Mouse (Mus musculus): ENCODE data around the gene Ttc7.
A peak's percentile ranks its signal among the peaks of the same experiment; 100 is the strongest.

Gene Ttc7

DNA sequence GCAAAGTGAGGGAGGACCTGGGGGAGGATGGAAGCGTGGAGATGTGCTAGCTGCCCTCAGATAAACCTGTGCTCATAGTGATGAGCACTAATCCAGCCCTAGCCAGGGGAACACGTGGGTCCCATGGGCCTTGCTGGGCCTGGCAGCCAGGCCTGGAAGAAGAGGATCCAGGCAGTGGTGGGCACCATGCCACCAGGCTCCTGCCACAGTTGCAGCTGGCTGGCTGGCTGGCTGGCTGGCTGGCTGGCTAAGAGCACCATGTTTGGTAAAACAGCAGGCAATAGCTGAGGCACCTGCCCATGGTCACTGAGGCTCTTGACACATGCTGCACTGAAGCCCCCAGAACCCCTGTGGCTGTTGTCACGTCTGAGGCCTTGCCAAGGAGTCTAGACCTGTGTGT, 85.0 kb downstream of the Ttc7 start:
- DNase-seq (ENCODE audit: low spot score in 2 of 2), result peak in 1 of 2 experiments; percentile 45

DNA sequence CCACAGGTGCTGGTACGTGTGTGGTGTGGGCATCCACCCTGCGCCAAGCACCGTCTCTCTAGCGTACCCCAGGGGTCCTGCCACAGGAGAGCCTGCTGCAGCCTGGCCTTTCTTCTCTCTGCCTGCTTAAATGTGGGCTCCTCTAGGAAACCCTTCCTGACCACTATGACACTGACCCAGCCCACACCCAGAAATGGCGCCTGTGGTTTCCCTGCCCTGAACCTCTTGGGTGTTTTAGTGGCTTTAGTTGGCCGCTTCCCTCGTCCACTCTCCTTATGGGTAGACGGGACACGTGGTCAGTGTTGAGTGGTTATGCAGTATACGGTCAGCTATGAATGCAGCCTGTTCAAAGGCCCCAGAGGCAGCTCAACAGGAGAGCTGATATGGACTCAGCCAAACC, 85.8 kb downstream of the Ttc7 start:
- no peak for DNase-seq (ENCODE audit: low spot score in 2 of 2)

GRCm38 (mm10) chr17:87369270-87369759, 86.6 kb downstream of the Ttc7 start:
- DNase-seq (ENCODE audit: low spot score in 2 of 2), result peak; percentile 50 to 59

DNA sequence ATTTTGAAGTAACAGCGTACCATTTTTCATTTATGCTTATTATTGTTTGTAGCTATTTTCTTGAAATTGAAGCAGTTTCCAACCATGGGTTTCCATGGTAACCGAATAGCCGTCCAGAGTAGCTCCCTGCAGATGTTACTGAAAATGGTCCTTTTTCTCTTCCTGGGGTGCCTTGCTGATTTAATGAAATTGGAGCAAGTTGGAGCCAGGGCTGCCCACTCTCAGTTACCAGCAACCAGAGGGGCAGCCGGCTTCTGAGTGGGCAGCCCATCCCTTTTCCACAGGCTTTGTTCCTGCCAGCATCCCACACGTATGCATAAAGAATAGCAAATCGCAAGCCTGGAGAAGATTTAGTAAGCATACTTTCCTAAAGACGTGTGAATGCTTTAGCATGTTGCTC, 89.5 kb downstream of the Ttc7 start:
- DNase-seq (ENCODE audit: low spot score in 2 of 2), result no peak

- DNase-seq (ENCODE audit: low spot score in 2 of 2), result no peak
Measured at GRCm38 (mm10) chr17:87373327-87373726, 90.6 kb downstream of the Ttc7 start.

GRCm38 (mm10) chr17:87375941-87376511, 93.3 kb downstream of the Ttc7 start:
- DNase-seq (ENCODE audit: low spot score in 2 of 2), result no peak

- no peak for DNase-seq (ENCODE audit: low spot score in 2 of 2)
Measured at GRCm38 (mm10) chr17:87376831-87377471, 94.3 kb downstream of the Ttc7 start.

GRCm38 (mm10) chr17:87377536-87377935, 94.8 kb downstream of the Ttc7 start:
- peak in 1 of 2 experiments; percentile 52 for DNase-seq (ENCODE audit: low spot score in 2 of 2)

DNA sequence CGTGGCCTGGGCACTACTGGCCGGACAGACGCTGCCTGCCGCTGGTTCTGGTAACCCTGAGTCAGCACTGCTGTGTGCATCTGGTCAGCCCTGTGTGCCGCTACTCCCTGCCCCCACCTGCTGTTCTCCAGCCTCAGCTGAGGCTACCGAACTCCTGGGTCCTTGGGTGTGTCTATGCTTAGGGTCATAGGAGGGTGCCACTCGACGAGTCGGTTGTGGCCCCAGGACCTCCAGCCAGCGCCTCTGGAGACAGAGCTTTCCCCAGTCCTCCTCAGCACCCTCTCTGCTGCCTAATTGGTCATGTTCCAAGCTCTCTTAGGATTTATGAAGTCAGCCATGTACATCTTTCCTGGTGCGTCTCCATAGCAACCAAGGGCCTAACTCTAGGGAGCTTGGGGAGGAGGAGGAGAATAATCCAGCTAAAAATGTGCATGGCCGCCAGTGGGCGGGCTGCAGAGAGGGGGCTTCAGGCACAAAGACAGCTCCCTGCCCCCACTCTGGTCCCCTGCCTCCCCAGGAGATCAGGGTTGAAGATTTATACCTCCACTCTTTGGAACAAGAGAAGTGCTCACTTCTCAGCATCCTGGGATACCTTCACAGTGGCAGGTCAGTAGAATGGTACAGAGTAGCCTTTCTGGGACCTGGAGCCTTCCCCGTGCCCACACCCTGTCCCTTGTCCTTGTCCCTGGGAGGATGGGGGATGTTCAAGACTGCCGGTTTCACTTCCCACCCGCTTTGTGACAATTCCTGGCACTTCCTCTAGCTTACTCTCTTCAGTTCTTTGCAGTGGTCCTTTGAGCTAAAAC, 95.9 kb downstream of the Ttc7 start:
- peak; percentile 33 to 50 for DNase-seq (ENCODE audit: low spot score in 2 of 2)

DNA sequence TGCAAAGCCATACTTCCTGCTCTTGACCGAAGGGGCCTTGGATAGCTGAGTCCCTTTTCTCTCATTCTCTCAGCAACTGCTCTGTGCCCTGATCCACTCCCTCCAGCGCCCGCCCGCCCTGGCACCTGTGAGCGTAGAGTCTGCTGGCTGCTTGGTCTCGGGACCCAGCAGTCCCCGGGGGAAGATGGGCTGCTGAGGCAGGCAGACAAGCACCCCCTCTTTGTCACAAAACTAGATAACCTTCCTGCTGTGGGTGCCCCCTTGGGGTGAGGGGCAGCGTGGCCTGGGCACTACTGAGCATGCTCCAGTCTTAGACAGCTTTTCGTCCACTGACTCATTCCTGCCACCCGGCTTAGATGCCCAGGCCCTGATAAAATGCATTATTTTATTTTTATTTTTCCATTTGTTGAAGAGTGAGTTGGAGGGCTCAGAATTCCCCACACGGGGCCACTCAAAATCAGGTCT, 96.5 kb downstream of the Ttc7 start:
- DNase-seq (ENCODE audit: low spot score in 2 of 2), result no peak

DNA sequence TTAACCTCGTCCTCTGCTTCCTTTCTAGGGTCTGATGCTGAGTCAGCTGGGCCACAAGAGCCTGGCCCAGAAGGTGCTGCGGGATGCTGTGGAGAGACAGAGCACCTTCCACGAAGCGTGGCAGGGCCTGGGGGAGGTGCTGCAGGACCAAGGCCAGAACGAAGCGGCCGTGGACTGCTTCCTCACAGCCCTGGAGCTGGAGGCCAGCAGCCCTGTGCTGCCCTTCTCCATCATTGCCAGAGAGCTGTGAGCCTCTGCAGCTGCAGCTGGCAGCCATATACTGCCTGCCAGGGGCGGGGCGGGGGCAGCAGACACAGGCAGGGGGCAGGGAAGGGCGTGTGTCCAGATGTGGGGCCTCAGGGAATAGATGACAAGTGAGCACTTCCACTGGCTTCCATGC, 97.1 kb downstream of the Ttc7 start:
- no peak for DNase-seq (ENCODE audit: low spot score in 2 of 2)

DNA sequence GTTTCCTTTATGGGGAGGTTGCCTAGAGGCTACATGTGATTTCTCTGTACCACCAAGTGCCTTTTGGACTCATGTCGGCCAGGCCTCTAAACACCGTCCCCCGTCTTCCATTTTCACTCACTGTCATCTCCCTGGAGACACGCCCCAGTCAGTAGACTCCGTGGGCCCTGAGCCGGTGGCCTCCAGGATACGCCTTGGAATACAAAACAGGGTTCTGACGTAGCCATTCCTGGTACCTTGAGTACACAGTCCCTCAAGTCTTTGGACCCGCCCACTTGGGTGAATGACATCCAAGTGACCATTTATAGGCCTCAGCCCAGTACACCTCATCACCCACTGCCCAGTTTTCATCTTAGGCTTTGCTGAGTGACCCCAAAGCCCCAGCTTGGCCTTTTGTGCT, 98.0 kb downstream of the Ttc7 start:
- DNase-seq (ENCODE audit: low spot score in 2 of 2), result no peak

GRCm38 (mm10) chr17:87385835-87386234, 103.1 kb downstream of the Ttc7 start:
- no peak for DNase-seq (ENCODE audit: low spot score in 2 of 2)

GRCm38 (mm10) chr17:87387068-87387467, 104.4 kb downstream of the Ttc7 start:
- DNase-seq (ENCODE audit: low spot score in 2 of 2), result no peak

- peak in 1 of 2 experiments; percentile 23 for DNase-seq (ENCODE audit: low spot score in 2 of 2)
Measured at GRCm38 (mm10) chr17:87391242-87391641, 108.6 kb downstream of the Ttc7 start.

DNA sequence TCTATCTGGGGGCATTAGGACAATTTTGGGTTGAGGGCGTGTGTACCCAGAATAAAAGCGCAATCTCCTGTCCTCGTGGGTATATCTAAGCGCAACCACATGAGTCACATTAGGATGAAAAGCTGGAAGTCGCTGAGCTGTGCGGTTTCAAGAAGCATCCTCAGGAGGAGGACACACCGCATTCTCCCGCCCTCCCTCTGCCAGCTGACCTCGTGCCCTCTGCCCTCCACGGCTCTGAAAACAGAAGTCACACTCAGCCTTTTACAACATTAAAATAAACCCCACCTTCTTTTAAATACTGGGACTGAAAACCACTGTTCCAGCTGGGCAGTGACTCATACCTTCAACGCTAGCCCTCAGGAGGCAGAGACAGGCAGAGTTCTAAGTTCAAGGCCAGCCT, 114.4 kb downstream of the Ttc7 start:
- no peak for DNase-seq (ENCODE audit: low spot score in 2 of 2)

- no peak for DNase-seq (ENCODE audit: low spot score in 2 of 2)
Measured at GRCm38 (mm10) chr17:87402444-87402843, 119.8 kb downstream of the Ttc7 start.

DNA sequence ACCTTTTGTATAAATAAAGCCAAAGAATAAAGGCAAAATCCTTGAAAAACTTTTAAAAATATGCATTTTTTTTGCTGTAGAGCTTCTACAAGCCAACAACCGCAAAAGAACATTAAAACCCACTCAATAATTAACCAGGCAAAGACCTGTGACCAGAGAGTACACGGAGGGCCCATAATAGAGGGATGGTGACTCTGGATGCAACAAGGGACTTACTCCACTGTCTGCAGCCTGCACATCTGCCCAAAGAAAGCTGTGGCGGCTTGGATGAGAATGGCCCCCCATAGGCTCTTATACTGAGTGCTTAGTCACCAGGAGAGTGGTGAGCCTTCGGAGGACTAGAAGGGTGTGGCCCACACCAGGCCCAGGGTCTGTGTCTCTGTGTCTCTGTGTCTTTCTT, 120.8 kb downstream of the Ttc7 start:
- DNase-seq (ENCODE audit: low spot score in 2 of 2), result no peak

DNA sequence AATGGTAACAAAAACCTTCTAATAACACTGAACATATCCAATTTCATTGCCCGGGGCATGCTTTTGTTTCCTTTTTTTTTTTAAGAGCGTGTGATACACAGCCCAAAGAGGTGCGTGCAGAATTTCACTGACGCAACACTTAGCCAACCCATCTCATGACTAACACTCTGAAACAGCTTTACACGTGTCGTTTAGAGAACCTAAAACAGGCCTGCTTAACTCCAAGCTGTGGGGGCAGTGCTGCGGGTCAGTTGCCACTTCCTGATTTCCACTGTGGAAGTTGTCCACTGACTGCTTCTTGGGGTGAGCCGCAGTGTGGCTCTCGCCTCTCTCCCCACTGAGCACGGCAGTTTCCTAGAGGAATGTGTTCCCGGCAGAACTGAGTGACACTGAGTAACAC, 122.9 kb downstream of the Ttc7 start:
- no peak for DNase-seq (ENCODE audit: low spot score in 2 of 2)

GRCm38 (mm10) chr17:87406646-87407045, 124.0 kb downstream of the Ttc7 start:
- no peak for DNase-seq (ENCODE audit: low spot score in 2 of 2)

DNA sequence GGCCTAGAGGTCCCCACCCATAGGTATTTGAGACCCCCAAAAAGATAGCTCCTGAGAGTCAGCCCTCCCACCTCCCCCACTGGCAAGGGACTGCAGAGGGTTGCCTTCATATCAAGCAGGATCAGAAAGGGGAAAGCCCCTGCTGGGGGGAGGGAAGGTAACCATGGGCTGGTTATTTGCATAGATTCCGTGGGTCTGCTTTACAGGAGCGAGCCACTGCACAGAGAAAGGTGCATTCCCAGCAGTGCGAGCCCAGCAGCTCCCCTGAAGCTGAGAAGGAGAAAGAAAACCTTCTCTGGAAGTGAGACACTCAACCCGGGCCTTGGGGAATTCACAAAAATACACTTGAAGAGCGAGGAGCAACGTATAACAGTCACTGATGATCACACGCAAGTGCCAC, 135.4 kb downstream of the Ttc7 start:
- no peak for DNase-seq (ENCODE audit: low spot score in 2 of 2)

- DNase-seq (ENCODE audit: low spot score in 2 of 2), result no peak
Measured at GRCm38 (mm10) chr17:87427511-87427910, 144.8 kb downstream of the Ttc7 start, which contains the start of gene Stpg4. TSS of gene Stpg4 (minus strand) at chr17:87427741.

DNA sequence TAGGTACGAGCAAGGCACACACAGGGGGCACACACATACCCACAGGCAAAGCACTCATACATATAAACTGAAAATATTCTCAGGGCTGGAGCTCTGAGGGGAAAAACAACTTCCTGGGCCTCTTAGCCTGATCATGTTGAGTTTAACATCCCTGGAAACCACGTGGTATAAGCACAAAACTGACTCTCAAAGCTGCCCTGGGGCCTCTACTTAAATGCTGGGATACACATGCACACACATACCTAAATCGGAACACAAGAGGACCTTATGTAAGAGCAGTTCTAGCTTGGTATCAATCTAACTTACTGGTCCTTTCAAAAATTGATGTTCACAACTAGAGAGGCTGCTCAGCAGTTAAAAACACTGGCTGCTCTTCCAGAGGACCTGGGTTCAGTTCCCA, 146.7 kb downstream of the Ttc7 start:
- DNase-seq (ENCODE audit: low spot score in 2 of 2), result no peak
